Mouse (Mus musculus): ENCODE measurements around the gene Dlgap1. TPM values are rescaled to one million over a fixed set of nuclear protein-coding genes. Genes with fewer than 3 reads are reported as not detected.

The Dlgap1 gene
- total RNA-seq, 2 experiments from 2014 or later: 539 to 547 TPM

DNA sequence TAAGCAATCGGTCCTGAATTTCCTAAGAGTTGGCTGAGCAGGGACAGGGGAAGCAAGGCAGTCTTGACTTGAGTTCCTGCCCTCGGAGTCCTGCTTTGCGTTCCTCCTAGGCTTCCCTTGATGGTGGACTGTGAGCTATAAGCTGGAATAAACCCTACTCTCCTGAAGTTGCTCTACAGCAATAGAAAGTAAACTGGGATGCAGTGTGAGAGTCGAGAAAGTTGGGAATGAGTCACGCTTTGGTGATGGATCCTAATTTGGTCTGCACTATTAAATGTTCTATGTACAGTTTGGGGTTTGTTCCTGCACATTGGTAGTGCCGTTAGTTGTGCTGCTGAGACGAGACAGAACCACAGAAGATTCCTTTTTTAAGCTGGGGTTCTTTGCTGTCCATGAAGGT, 348.9 kb downstream of the Dlgap1 start:
- DNase-seq (ENCODE audit: low spot score in 2 of 2): no peak
- H3K4me3 ChIP-seq: no peak overlapping the region
- H3K27ac ChIP-seq: 0 out of 2 replicates have a peak overlapping the region, but pooled peaks have one; percentile 74
- TF ChIP-seq CTCF (conservative IDR thresholded peaks at IDR 0.05): no peak

DNA sequence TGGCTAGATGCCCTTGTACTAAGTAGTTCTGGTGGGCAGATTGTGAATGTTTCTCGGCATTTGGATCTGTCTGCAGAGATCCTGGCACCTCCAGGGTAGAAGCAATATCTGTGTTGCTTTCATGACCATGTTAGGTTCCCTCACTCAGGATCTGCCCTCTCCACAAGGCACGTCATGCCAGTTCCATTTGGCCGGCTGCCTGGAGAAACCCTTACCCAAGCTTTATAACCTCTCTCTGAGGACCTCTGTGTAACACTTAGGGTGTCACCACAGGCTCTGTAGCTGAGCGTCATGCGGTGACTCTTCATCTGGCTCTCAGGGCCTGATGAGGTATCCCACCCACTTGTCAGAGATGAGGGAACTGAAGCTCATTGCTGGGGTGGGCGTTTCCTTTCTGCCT, 353.1 kb downstream of the Dlgap1 start:
- DNase-seq (ENCODE audit: low spot score in 2 of 2): no peak
- Histone ChIP-seq H3K27ac (peak overlapping the region; percentile 33; the same call in 1 of the 2 replicates), H3K4me3 (no peak overlapping the region)
- no peak for TF ChIP-seq CTCF (conservative IDR thresholded peaks at IDR 0.05)

DNA sequence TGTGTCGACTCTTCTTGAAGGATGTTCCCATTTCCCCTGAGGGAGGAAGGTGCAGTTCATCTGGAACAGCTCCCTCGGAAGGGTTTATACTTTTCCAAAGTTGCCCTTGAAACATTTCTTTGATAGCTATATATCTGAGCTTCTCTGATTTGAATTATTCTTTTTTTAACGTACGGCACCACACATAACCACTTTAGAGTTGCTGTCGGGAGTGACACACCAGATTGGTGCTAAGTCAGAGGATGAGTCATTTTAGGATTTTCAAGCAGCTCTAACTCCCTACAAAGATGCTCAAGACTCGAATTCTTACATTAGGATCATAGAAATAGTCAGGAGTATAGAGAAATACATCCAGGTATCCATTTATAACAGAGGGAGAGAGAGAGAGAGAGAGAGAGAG, 364.6 kb downstream of the Dlgap1 start:
- Histone ChIP-seq H3K4me3 (no peak overlapping the region), H3K27ac (no peak overlapping the region)
- no peak for DNase-seq (ENCODE audit: low spot score in 2 of 2)
- no peak for TF ChIP-seq CTCF (conservative IDR thresholded peaks at IDR 0.05)

DNA sequence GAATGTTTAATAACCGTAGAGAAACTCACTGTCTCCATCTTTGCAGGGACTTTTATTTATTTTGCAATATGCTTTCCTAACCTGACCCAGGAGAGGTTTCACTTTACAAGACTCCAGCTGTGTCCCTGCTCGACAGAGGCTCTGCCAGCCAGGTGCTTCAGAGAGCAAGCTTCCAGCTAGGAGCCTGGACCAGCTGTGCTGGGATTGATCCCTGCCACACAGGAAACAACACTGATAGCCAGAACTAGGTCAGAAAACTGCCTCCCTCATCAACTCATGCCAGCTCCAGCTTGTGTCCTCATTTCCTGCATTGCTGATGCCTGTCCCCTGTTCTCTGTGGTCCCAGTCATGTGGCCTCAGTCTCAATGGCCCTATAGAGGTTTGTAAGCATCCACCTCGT, 365.3 kb downstream of the Dlgap1 start:
- H3K27ac ChIP-seq: peak overlapping the region; percentile 14; the same call in 1 of the 2 replicates

DNA sequence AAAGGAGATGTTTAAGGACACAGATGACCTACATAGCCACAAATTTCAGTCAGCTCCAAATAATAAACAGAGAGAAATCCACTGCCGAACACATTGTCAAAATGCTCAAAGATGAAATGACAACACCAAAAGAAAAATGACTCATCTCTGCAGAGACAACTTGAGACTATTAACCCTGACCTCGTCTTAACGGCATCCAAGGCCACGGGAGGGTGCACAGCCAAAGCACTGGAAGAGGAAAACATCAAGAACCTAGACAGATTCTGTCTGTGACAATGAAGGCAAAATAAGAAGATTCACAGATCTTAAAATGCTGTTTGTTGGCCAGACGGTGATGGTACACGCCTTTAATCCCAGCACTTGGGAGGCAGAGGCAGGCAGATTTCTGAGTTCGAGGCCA, 370.9 kb downstream of the Dlgap1 start:
- Histone ChIP-seq H3K4me3 (no peak overlapping the region), H3K27ac (no peak overlapping the region)
- no peak for DNase-seq (ENCODE audit: low spot score in 2 of 2)
- TF ChIP-seq CTCF (conservative IDR thresholded peaks at IDR 0.05): no peak

More for the DNA sequence above, 365.3 kb downstream of the Dlgap1 start:
- DNase-seq (ENCODE audit: low spot score in 2 of 2): no peak
- no peak for TF ChIP-seq CTCF (conservative IDR thresholded peaks at IDR 0.05)
- H3K4me3 ChIP-seq: no peak overlapping the region

DNA sequence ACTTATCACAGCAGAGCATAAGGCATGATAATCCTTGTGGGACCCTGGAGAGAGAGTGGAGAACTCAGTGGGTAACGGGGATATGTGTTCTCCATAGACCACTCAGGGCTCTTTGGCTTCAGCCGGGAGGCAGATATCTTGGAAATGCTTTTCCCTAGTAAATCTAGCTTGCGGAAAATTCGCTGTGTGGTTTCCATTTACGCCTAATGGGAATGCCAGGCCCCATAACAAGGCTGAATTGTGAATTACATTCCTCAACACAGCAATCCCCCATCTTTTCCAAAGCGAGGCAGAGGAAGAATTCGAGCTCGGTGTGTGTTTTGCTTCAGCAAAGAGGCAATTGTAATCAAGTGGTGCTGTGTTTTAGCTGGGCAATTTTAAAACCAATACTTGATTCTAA, 372.4 kb downstream of the Dlgap1 start:
- DNase-seq (ENCODE audit: low spot score in 2 of 2): no peak
- Histone ChIP-seq H3K27ac (peak overlapping the region; percentile 36; the same call in 1 of the 2 replicates), H3K4me3 (no peak overlapping the region)
- TF ChIP-seq CTCF (conservative IDR thresholded peaks at IDR 0.05): no peak

DNA sequence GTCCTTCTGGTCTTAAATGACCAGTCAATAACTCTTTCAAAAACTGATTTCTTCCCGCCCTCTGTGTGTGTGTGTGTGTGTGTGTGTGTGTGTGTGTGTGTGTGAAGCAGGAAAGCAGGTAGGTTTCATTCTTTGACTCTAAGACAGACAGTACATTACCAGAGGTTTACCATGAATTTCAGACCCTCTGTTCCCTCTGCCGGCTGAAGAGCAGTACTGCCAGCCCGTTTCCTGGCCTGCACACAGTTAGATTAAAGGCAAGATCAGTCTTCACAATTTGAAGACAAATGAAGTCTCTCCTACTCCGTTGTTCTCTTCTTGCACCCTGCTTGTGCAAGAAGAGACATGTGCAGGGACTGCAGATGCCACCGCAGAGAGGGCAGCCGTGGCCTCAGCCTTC, 373.0 kb downstream of the Dlgap1 start:
- Histone ChIP-seq H3K27ac (no peak overlapping the region), H3K4me3 (no peak overlapping the region)
- peak; percentile 74 for TF ChIP-seq CTCF (conservative IDR thresholded peaks at IDR 0.05)
- DNase-seq (ENCODE audit: low spot score in 2 of 2): peak; percentile 30 to 55

DNA sequence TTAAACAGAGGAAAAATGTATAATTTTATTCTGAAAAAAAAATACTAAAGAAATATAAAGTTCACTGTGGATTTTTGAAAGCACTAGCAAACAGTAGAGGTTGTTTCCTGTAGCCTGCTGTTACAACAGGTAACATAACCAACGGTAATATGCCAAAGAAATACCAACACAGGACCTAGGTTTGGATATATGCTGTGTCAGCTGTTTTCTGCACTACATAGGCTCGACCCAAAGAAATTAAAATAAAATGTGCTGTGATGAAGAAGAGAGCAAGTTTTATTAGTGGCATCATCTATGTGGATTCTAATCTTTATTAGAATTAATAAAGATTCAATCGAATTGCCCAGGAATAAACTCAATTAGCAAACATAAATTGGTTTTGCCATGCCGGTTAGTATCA, 378.5 kb downstream of the Dlgap1 start:
- H3K4me3 ChIP-seq: no peak overlapping the region
- H3K27ac ChIP-seq: no peak overlapping the region
- no peak for DNase-seq (ENCODE audit: low spot score in 2 of 2)
- no peak for TF ChIP-seq CTCF (conservative IDR thresholded peaks at IDR 0.05)

DNA sequence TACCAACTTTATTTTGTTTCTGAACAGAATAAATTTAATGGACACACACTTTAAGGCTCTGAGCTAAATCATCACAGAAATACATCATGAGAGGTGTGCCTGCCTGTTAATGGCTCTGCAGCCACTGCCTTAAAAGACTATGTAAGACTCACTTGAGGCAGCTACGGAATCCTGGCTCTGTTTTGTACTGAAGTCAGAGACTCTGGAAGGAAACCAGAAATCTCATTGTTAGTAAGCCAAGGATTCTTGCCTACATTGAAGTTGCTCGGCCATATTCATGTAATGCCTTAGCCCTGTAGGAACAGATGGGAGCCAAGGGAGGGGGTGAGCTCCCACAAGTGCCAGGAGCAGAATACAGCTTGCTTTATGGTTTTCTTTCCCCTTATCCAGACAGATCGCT, 394.7 kb downstream of the Dlgap1 start:
- no peak for TF ChIP-seq CTCF (conservative IDR thresholded peaks at IDR 0.05)
- peak overlapping the region; percentile 1; the same call in 1 of the 2 replicates for H3K27ac ChIP-seq
- peak; percentile 55 to 86 for DNase-seq (ENCODE audit: low spot score in 2 of 2)
- no peak overlapping the region for H3K4me3 ChIP-seq

DNA sequence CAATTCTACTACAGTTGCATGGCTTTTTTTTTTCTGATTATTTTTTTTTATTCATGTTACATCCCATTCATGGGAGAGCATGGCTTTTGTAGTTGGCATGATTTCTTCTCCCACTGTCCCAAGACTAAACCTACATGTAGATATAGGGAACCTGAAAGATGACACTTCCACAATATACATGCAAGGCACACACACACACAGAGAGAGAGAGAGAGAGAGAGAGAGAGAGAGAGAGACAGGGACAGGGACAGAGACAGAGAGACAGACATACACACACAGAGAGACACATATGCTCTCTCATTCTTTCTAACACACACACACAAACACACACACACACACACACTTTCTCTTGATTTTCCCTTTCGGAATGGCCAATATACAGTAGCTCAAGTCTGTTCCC, 395.1 kb downstream of the Dlgap1 start:
- DNase-seq (ENCODE audit: low spot score in 2 of 2): no peak
- Histone ChIP-seq H3K27ac (peak overlapping the region; percentile 1; the same call in 1 of the 2 replicates), H3K4me3 (no peak overlapping the region)
- no peak for TF ChIP-seq CTCF (conservative IDR thresholded peaks at IDR 0.05)

DNA sequence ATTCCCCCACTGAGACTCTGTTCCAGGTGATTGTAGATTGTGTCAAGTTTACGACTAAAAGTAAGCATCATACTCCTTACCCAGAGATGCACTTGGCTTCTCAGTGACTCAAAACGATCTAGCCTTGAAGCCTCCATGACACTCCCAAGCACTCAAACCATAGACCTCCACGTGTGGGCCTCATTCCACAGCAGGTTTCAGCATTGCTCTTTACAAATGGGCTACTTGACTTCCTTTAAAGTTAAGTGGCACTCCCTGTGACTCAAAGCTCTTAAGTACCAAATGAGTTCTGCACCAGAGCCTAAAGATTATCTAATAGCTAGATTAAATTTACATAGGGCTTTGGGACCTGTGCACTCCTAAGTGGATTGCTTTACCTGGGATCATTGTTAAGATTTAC, 400.3 kb downstream of the Dlgap1 start:
- no peak for DNase-seq (ENCODE audit: low spot score in 2 of 2)
- Histone ChIP-seq H3K4me3 (no peak overlapping the region), H3K27ac (no peak overlapping the region)
- no peak for TF ChIP-seq CTCF (conservative IDR thresholded peaks at IDR 0.05)

DNA sequence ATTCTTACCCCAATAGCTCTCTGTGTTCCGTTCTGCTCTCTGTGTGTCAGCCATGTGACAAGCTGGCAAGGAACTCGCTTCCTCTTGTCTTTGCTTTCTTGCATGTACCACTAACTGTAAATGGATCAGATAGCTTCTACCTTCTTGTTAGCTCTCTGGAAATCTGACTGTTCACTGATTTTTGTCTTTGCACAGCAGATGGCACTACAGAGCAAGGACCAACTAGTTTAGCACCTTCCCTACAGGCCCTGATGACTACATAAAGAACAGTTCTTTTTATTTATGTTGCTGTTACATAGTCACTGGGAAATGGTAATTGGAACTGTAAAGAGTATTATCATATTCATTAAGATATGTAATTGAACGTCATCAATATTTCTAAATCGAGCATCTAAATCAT, 408.1 kb downstream of the Dlgap1 start:
- DNase-seq (ENCODE audit: low spot score in 2 of 2): peak in 1 of 2 experiments; percentile 43
- 0 out of 2 replicates have a peak overlapping the region, but pooled peaks have one; percentile 36 for H3K27ac ChIP-seq

DNA sequence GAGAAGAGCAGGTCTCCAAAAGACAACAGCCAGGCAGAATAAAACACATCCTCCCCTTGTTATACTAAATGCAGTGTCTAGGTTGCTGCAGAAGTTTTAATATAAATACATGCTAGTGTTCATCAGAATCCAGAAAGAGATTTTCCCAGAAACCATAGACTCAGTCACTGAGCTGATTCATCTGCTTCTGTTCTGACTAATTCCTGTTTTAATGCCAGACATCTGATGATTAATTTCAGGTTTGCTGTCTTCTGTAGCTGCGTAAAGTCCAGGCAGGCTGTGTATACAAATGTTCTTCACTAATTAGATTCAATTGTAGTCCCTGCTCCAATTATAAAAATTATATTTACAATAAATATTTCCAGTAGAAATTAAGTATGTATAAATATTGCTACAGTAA, 419.6 kb downstream of the Dlgap1 start:
- DNase-seq (ENCODE audit: low spot score in 2 of 2): peak in 1 of 2 experiments; percentile 50
- peak overlapping the region; percentile 60 for H3K27ac ChIP-seq
- H3K4me3 ChIP-seq: no peak overlapping the region
- no peak for TF ChIP-seq CTCF (conservative IDR thresholded peaks at IDR 0.05)

More for the DNA sequence above, 408.1 kb downstream of the Dlgap1 start:
- TF ChIP-seq CTCF (conservative IDR thresholded peaks at IDR 0.05): peak; percentile 80
- no peak overlapping the region for H3K4me3 ChIP-seq

DNA sequence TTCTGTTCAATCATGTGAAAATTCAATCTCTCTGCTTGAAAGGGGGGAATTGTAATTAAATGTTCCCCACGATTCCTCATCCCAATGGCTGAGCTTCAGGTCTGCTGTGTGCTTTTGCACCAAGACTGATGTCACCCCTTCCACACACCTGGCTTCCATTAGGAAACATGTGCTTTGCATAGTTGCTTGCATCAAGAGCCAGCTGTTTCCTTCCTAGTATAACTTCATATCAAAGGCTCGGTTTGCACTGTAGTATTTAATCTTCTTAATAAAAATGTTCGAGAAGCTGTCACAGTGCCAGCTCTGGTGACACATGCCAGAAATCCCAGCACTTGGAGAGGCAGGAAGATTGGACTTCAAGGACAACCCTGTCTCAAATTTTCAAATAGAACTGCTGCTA, 428.3 kb downstream of the Dlgap1 start:
- no peak for DNase-seq (ENCODE audit: low spot score in 2 of 2)
- TF ChIP-seq CTCF (conservative IDR thresholded peaks at IDR 0.05): no peak
- Histone ChIP-seq H3K4me3 (no peak overlapping the region), H3K27ac (peak overlapping the region; percentile 46; the same call in 1 of the 2 replicates)
